Mouse (Mus musculus) lung, adult 18-20 months (tissue): ENCODE measurements around the gene Vtn.

Experiments
- DNase-seq, 2 experiments: peaks; one replicate each; pipeline ENCODE4 v3.0.0; 2022; ENCODE audit warnings: mixed read lengths in 2 of 2

Gene Vtn

DNA sequence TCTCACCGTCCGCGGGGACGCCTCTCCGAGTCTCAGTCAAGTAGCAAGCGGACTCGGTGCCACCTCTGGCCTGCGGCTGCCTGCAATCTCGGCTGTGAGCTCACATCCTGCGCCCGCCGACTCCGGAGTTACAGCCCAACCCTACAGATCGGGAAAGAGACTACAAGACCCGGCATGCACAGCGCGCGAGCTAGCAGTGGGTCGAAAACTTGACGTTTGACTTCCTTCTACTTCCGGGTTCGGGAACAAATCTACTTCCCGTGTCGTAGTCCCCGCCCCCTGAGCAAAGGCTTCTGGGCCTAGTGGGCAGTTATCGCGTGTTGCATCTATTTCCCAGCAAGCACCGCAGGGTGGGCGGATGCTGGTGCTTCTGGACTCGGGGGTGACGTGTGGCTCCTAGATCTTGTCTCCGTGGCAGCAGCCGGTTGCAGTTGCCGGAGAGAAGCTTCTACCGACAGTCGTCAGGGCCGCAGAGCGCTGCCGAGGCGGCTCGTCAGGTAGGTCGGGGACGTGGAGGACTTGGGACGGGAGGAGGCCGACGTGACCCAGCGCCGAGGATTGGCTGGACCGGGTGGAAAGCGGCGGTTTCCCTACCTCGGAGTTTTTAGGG lies 37.3 kb downstream of the Vtn start, which contains the start of the genes Tnfaip1 and Ift20:
Gene Tnfaip1 (minus strand): TSS at position 253 of the 610 bp plus-strand sequence.
Gene Ift20 (plus strand): TSS at position 282 of the 610 bp plus-strand sequence.
- DNase-seq, result peak; percentile 99 to 100

DNA sequence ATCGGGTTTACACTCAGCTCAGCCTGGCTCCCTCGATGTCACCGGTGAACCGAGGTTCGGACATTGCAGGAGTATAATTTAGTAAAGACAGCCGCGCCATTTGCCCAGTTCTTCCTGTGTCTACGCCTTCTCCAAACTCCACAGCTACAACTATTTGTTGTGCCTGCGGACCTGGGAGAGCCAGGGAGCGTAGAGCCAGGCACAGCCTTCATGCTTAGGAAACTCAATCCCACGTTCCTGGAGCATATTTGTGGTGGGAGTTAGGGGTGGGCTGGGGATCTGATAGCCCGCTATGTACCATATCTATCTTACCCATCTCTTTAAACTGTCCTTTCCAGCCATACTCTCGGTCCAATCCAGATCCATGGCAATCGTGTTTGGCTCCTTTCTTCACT lies 37.8 kb downstream of the Vtn start:
- no peak for DNase-seq

DNA sequence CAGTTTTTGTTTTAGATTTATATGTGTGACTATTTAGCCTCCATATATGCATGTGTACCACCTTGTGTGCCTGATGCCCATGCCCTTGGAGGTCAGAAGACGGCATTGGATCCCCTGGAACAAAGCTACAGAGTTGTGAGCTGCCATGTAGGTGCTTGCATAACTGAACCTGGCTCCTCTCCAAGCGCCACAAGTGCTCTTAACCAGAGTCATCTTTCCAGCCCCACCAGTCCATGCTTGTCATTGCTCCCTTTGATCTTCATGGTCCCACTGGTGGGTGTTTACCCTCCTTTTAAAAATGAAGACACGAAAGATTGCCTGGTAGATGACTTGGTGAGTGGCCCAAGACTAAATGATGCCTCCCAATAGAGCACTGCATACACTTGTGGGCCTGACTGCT lies 41.5 kb downstream of the Vtn start:
- peak; percentile 68 to 73 for DNase-seq

DNA sequence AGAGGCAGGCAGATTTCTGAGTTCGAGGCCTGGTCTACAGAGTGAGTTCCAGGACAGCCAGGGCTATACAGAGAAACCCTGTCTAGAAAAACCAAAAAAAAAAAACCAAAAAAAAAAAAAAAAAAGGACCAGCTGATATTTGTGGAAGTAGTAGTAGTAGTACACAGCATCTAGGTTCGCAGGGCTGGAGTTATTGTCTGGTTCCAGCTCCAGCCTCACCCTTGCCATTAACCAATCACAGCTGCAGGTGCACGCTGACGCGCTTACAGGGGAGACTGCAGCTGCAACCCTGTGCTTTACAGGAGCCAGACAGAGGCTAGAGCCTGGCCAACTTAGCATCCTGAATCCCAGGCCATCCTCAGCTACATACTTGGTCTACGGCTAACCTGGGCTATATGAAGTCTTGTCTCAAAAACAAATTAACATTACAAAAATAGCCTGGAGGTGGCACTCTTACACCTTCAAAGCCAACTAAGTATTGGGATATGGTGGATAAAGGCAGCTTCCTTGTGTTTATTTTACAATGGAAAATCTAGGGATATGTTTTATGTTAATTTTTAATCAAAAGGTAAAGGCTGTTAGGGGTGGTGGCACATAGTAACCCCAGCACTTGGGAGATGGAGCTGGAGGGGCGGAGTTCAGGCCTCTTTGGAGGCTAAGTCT lies 45.7 kb downstream of the Vtn start:
- DNase-seq, result no peak

DNA sequence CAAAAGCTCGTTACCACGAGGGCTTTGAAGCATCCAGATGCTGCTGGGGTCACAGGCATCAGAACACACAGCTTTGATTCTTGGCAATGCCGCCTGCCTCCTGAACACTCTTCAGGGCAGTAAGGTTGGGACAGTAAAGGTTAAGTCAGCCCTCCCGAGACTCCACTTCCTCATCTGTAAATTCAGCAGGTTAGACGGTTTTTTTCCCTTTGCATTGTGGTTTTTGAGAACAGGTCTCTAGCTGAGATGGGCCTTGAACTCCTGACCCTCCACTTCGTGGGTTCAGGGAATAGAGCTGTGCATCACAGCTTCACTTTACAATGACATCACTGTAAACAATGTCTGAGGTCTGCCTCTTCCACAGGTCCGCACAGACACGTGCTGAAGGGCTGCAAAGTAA lies 46.3 kb downstream of the Vtn start:
- DNase-seq, result no peak

DNA sequence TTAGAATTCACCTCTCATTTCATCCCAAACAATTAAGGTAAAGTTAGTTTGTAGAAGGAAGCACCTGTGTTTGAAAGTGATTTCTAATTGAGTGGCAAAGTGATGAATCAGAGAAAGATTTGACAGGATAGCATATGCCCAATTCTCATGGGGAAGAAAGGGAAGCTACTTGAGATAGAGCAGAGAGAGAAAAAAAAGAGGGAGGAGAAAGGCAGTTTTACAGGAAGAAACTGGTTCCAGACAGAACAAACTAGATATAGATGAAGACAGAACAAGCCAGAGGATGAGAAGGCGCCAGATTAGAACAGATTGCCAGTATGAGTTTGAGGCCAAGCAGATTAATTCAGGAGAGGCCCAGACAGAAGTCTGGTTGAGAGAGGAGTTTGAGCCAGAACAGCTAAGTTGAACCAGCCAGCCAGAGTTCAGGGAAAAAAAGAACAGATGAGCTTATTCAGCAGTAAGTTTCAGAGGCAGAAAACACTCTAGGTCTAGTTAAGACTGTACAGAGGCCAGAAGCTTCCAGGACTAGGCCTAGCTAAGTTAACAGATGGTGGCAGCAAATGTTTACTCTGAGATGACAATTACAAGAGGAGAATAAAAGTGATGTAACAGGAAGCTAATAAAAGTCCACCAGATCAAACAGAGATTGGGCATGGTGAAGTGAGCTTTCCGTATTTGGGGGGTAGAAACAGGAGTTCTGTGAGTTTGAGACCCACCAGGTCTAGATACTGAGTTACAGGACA lies 49.0 kb downstream of the Vtn start:
- no peak for DNase-seq

DNA sequence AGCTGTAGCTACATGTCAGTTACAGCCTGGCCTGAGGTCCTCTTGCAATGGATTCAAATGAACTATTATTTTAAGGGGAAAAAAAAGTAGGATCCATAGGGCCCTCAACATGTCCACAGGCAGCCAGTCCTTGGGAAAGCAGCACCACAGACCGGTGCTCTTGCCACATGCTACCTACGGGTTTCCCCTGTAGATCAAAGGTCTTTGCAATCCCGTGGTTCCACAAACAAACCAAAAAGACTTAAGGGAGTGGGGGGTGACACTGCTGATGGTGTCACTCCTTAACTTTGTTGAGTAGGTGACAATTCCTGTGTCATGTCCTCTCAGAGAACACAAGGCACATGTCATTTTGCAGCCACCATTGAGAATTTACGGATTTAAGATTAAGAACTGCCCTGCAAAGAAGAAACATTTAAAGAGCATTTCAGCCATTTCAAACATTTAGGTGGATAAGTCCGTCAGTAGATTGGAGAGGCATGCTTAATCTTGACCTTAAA lies 50.6 kb downstream of the Vtn start:
- no peak for DNase-seq

DNA sequence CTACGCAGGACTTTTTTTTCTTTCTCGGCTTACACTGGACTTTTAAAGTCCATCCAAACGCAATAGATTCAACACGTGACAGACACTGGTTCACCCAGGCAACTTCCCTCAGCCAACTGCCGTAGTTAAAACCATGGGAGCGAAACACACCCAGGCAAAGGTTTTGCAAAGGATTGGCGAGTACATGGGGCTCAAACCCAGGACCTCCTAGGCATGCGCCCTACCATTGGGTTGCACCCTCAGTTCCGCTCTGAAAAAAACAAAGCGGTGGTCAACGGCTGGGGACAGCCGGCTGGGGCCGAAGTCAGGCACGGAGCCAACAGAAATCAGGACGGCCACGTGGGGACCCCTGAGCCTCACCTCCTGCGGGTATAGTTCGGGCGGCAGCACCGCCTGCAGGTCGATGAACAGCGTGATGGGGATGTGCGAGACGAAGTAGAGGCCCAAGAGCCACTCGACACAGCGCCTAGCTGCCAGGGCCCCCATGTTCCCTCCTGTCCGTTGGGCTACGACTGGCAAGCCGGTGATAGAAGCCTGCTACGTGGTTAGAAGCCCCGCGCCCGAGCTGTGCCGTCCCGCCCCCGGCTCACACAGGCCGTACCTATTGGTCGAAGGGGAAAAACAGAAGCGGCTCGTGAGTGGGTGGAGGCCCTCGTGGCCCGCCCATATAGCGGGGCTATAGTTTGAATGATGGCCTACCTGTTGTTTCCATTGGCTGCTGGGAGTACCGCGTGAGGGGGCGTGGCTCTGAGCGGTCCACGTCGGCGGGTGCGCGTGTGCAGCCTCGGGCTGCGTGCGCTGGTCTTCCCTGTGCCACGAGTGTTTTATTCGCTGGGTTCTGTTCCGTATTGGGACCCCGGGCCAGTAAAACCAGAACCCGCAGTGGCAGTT lies 51.5 kb downstream of the Vtn start, which contains the start of gene Tmem97:
Gene Tmem97 (minus strand): TSS at position 610 of the 891 bp plus-strand sequence.
- DNase-seq, result peak; percentile 97

DNA sequence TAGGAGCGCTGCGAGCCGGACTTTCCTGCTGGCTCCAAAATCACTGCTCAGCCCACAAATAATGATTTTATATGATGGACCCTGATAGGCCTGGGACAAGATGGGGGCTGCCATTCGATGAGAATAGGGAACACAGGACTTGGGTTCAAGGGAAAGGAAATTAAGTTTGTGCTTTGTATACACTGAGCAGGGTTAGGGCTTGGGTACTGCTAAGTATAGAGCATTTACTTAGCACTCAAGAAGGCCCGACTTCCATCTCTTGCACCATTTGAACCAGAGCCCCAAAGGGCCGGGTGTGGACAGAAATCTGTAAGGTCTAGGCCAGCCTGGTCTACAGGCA lies 52.1 kb downstream of the Vtn start:
- DNase-seq, result no peak
